Mouse (Mus musculus) neural tube, embryonic 11.5 days (tissue): ENCODE measurements around the gene Sh2d3c. TPM values are rescaled to one million over a fixed set of nuclear protein-coding genes. Genes with fewer than 3 reads are reported as not detected.

ENCODE experiments used
- ATAC-seq: fragments of 200-750 bp; cut with Nextera tagmentation; 2 replicates; pipeline ENCODE4 v1.8.0; 2017; ENCODE audit warnings: moderate number of reproducible peaks, mild to moderate bottlenecking, moderate TSS enrichment, moderate library complexity; ENCODE audit not compliant: insufficient read depth, low FRiP score, low TSS enrichment
- DNase-seq: peaks from one replicate; pipeline ENCODE4 v3.0.0-alpha.2; 2015; ENCODE audit warnings: low spot score
- H3K27ac ChIP-seq: fragments of 300-500 bp; sonication (generic); 2 replicates; pipeline ENCODE4 v1.5.1; 2014; ENCODE audit warnings: low read depth, mild to moderate bottlenecking, low read length
- H3K27me3 ChIP-seq: fragments of 300-500 bp; sonication (generic); 2 replicates; pipeline ENCODE4 v1.6.1; 2014; ENCODE audit warnings: mild to moderate bottlenecking, low read length, mixed read lengths; ENCODE audit not compliant: control insufficient read depth, insufficient read depth
- H3K36me3 ChIP-seq: fragments of 300-500 bp; sonication (generic); 2 replicates; pipeline ENCODE4 v1.6.1; 2014; ENCODE audit warnings: mild to moderate bottlenecking, low read length, moderate library complexity, mixed read lengths; ENCODE audit not compliant: control insufficient read depth, insufficient read depth
- H3K4me1 ChIP-seq: fragments of 300-500 bp; sonication (generic); 2 replicates; pipeline ENCODE4 v1.6.1; 2014; ENCODE audit warnings: low read length, mixed read lengths; ENCODE audit not compliant: control insufficient read depth, insufficient read depth
- H3K4me2 ChIP-seq: fragments of 300-500 bp; sonication (generic); 2 replicates; pipeline ENCODE4 v1.6.1; 2014; ENCODE audit warnings: low read depth, mild to moderate bottlenecking, moderate library complexity
- H3K4me3 ChIP-seq: fragments of 300-500 bp; sonication (generic); 2 replicates; pipeline ENCODE4 v1.5.1; 2014; ENCODE audit warnings: low read depth, low read length
- H3K9ac ChIP-seq: fragments of 300-500 bp; sonication (generic); 2 replicates; pipeline ENCODE4 v1.6.1; 2014; ENCODE audit warnings: mild to moderate bottlenecking, low read length
- H3K9me3 ChIP-seq: fragments of 300-500 bp; sonication (generic); 2 replicates; pipeline ENCODE4 v1.6.1; 2016; ENCODE audit warnings: low read length; ENCODE audit not compliant: control insufficient read depth
- WGBS: fragments of 180-500 bp; shearing (Covaris S2); extraction: QIAGEN DNeasy Blood & Tissue Kit; methylation state at CpG from one replicate; pipeline ENCODE4 v1.1.7; 2014; 5-methylcytosine and 5-hydroxymethylcytosine counted together
- polyA plus RNA-seq: library from polyadenylated mRNA; unstranded; fragments of >200 nt; fragmentation: Nextera tagmentation; extraction: Ambion mirVana; gene quantifications from 2 replicates; pipeline ENCODE4 v1.2.1, GENCODE M21; 2014

Gene Sh2d3c
- polyA plus RNA-seq, 1 experiment from 2014 or later: 30.6 TPM

GRCm38 (mm10) chr2:32681754-32682153, 39.1 kb upstream of the Sh2d3c start:
- Histone ChIP-seq H3K4me3 (no peak overlapping the region), H3K4me1 (no peaks in the 10 kb centered on the region), H3K27ac (no peak overlapping the region), H3K36me3 (peaks cover 11% of the 10 kb centered on the region; the same call in 1 of the 2 replicates), H3K9ac (no peak overlapping the region), H3K27me3 (no peaks in the 10 kb centered on the region), H3K4me2 (no peak overlapping the region), H3K9me3 (no peaks in the 10 kb centered on the region)
- no peak for DNase-seq
- ATAC-seq: no peak
- 68% methylated on average over 6 of the region's 6 CpGs for WGBS

- no peak overlapping the region for H3K4me3 ChIP-seq
- H3K4me2 ChIP-seq: no peak overlapping the region
- no peak for ATAC-seq
- 80% methylated on average over 14 of the region's 14 CpGs for WGBS
- peaks cover 11% of the 10 kb centered on the region; the same call in 1 of the 2 replicates for H3K36me3 ChIP-seq
- no peaks in the 10 kb centered on the region for H3K9me3 ChIP-seq
- DNase-seq: no peak
- H3K9ac ChIP-seq: no peak overlapping the region
- no peak overlapping the region for H3K27ac ChIP-seq
- H3K4me1 ChIP-seq: no peaks in the 10 kb centered on the region
- H3K27me3 ChIP-seq: no peaks in the 10 kb centered on the region
Observed at GRCm38 (mm10) chr2:32682721-32683417, 38.0 kb upstream of the Sh2d3c start.

- DNase-seq: no peak
- Histone ChIP-seq H3K9me3 (no peaks in the 10 kb centered on the region), H3K4me1 (no peaks in the 10 kb centered on the region), H3K27ac (no peak overlapping the region), H3K27me3 (no peaks in the 10 kb centered on the region), H3K4me3 (no peak overlapping the region), H3K36me3 (peaks cover 11% of the 10 kb centered on the region; the same call in 1 of the 2 replicates), H3K9ac (no peak overlapping the region), H3K4me2 (no peak overlapping the region)
- WGBS: 95% methylated on average over 10 of the region's 10 CpGs
- ATAC-seq: no peak
Observed at GRCm38 (mm10) chr2:32683701-32684100, 37.2 kb upstream of the Sh2d3c start.

DNA sequence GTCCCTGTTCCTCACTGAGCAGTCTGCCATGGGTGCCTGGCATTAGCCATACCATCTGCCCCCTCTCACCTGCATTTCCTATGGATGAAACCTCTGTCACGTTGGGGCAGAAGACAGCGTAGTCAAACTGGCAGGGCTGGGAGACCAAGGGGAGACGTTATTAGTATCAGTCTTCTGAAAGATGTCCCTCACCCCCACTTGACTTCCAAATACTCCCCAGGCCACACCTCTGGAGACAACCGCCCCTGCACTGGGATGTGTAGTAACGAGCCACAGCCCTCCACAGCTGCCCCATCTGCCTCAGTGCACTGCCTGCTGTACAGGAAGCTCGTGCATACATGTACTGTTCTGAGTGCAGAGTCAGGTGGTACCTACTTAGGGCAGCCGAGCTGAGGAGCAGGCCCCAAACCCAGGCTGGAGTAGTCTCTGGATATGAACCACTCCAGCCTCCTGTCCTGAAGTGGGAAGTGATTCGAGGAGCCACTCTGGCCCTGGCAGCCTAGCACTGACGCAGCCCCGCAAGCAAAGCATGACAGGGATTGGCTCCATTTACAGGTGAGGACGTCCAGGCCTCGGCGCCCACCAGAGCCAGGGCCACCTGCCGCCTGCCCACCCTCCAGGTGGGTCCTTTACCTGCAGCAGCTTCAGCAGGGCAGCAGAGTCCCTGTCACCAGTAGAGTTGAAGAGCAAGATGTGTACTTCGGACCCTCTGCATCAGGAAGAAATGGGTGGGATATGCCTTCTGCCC, 36.0 kb upstream of the Sh2d3c start:
- Histone ChIP-seq H3K4me3 (no peak overlapping the region), H3K36me3 (peaks cover 11% of the 10 kb centered on the region; the same call in 1 of the 2 replicates)
- 93% methylated on average over 15 of the region's 15 CpGs for whole genome bisulfite sequencing

DNA sequence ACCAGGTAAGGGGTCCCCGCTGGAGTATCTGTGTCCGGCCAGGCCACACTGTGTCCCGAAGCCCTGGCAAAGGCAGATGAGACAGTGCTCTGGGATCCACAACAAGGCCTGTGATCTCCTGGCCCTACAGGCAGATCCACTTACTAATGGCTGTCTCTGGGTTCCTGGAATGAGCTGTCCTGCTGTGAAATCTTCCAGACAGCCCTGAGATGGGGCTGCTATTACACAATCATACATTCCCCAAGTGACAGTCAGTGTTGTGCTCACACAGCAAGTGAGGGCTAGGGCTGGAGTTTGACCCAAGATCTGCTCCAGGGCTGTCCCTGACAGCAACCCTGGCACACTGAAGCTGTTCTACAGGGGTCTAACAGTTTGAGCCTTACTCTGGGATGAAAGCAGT, 35.0 kb upstream of the Sh2d3c start:
- Histone ChIP-seq H3K36me3 (peaks cover 11% of the 10 kb centered on the region; the same call in 1 of the 2 replicates), H3K27ac (no peak overlapping the region), H3K9ac (no peak overlapping the region), H3K4me1 (no peaks in the 10 kb centered on the region), H3K9me3 (no peaks in the 10 kb centered on the region), H3K4me3 (no peak overlapping the region), H3K4me2 (no peak overlapping the region), H3K27me3 (no peaks in the 10 kb centered on the region)
- DNase-seq: no peak
- WGBS: 92% methylated on average over 3 of the region's 3 CpGs
- ATAC-seq: no peak

More for the DNA sequence above, 36.0 kb upstream of the Sh2d3c start:
- no peak overlapping the region for H3K4me2 ChIP-seq
- no peak for ATAC-seq
- H3K9ac ChIP-seq: no peak overlapping the region
- no peaks in the 10 kb centered on the region for H3K9me3 ChIP-seq
- H3K27me3 ChIP-seq: no peaks in the 10 kb centered on the region
- H3K4me1 ChIP-seq: no peaks in the 10 kb centered on the region
- no peak overlapping the region for H3K27ac ChIP-seq
- no peak for DNase-seq

DNA sequence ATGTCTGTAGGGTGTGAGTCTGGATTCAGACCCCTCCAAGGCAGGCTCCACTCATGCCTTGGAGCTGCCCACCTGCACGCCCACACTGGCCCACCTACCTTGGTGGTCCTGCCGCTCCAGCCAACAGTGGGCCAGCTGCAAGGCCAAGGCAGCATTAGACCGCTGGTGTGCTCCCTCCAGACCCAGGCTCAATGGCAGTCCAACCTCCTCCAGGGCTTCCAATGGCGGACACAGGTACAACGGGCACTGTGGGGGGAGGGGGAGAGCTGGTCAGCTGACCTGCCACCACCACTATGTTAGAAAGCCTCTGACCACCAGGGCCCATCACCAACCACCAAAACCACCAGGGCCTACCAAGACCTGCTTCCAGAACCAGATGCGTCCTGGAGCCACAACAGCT, 34.2 kb upstream of the Sh2d3c start:
- DNase-seq (no peak), ATAC-seq (no peak)
- Histone ChIP-seq H3K4me2 (no peak overlapping the region), H3K27me3 (no peaks in the 10 kb centered on the region), H3K9me3 (no peaks in the 10 kb centered on the region), H3K9ac (no peak overlapping the region), H3K36me3 (peaks cover 11% of the 10 kb centered on the region; the same call in 1 of the 2 replicates), H3K4me1 (no peaks in the 10 kb centered on the region), H3K4me3 (no peak overlapping the region), H3K27ac (no peak overlapping the region)
- WGBS: 93% methylated on average over 6 of the region's 6 CpGs

- no peak for DNase-seq
- no peak overlapping the region for H3K9ac ChIP-seq
- peaks cover 11% of the 10 kb centered on the region; the same call in 1 of the 2 replicates for H3K36me3 ChIP-seq
- no peaks in the 10 kb centered on the region for H3K9me3 ChIP-seq
- no peaks in the 10 kb centered on the region for H3K4me1 ChIP-seq
- no peaks in the 10 kb centered on the region for H3K27me3 ChIP-seq
- no peak overlapping the region for H3K4me3 ChIP-seq
- H3K27ac ChIP-seq: no peak overlapping the region
- no peak for ATAC-seq
- WGBS: 88% methylated on average over 8 of the region's 8 CpGs
- H3K4me2 ChIP-seq: no peak overlapping the region
Observed at GRCm38 (mm10) chr2:32687562-32687961, 33.3 kb upstream of the Sh2d3c start.

GRCm38 (mm10) chr2:32689420-32689819, 31.4 kb upstream of the Sh2d3c start:
- 22% methylated on average over 5 of the region's 5 CpGs for WGBS
- Histone ChIP-seq H3K4me1 (peaks cover 4% of the 10 kb centered on the region), H3K27ac (no peak overlapping the region), H3K4me3 (no peak overlapping the region), H3K27me3 (no peaks in the 10 kb centered on the region), H3K9ac (no peak overlapping the region), H3K4me2 (no peak overlapping the region), H3K9me3 (no peaks in the 10 kb centered on the region), H3K36me3 (peaks cover 5% of the 10 kb centered on the region; the same call in 1 of the 2 replicates)
- DNase-seq: peak; percentile 88
- ATAC-seq: no peak
